Comparison of ENCODE assay signal across 12 mouse cellular contexts in genomic region chr16:33936885-33937284, GRCm38 (mm10). TPM values are rescaled to one million over a fixed set of nuclear protein-coding genes. Genes with fewer than 3 reads are reported as not detected.
DNase-seq lines count a peak whose midpoint lies in the region.
"Had no signal": no experiment of that assay in that cellular context is flagged by ENCODE, and none has a peak within 500 bp of the region (broad histone marks: within the 10 kb centered on the region; RNA-seq: fewer than 3 reads in every experiment).

No protein-coding gene starts in this region.

- H3K36me3 ChIP-seq in heart, embryonic 10.5 days = 0 out of 2 replicates have a peak, but pooled peaks cover 4% of the 10 kb centered on the region
- H3K36me3 ChIP-seq: G1E had no signal

- peaks cover 67% of the 10 kb centered on the region for H3K4me1 ChIP-seq in heart, embryonic 10.5 days
- peaks cover 61% of the 10 kb centered on the region for H3K4me1 ChIP-seq in brown adipose tissue, adult 24 weeks (ENCODE audit: control insufficient read depth, insufficient read depth, insufficient read length, low read length)

- no peaks in the 10 kb centered on the region for H3K27me3 ChIP-seq in heart, embryonic 10.5 days (ENCODE audit: insufficient read depth, poor library complexity, severe bottlenecking)
- H3K27me3 ChIP-seq: embryonic facial prominence, embryonic 12.5 days had no signal

- H3K9me3 ChIP-seq in heart, embryonic 10.5 days = no peaks in the 10 kb centered on the region
- H3K9me3 ChIP-seq: embryonic facial prominence, embryonic 12.5 days; G1E; megakaryocyte, embryonic 14.5 days had no signal

- no peak overlapping the region for H3K4me3 ChIP-seq in heart, embryonic 10.5 days
- no peak overlapping the region for H3K4me3 ChIP-seq in brown adipose tissue, adult 24 weeks (ENCODE audit: insufficient read depth, low read depth, low read length)
- H3K4me3 ChIP-seq: embryonic facial prominence, embryonic 12.5 days; layer of hippocampus, adult 2 months had no signal

- intact Hi-C loops in gastrocnemius, postnatal 14 days (cut with DNase I; ENCODE audit: low total_unique reads) = no loop called here

- DNase-seq in heart, embryonic 10.5 days (ENCODE audit: low spot score) = no peak
- DNase-seq in heart, adult 18-20 months = no peak
- DNase-seq in 416B (ENCODE audit: low read depth) = peak; percentile 67
- DNase-seq in heart, postnatal 4 days = peak; percentile 6
- DNase-seq in gastrocnemius, postnatal 14 days = no peak
- DNase-seq in embryo, embryonic 11 days = no peak
- DNase-seq: thymus, adult 2 months had no signal

- H3K27ac ChIP-seq in heart, embryonic 10.5 days = peak overlapping the region; percentile 85; the same call in 1 of the 2 replicates
- H3K27ac ChIP-seq in brown adipose tissue, adult 24 weeks (replicated peaks; ENCODE audit: low read depth, low read length) = 0 out of 2 replicates have a peak overlapping the region, but pooled peaks have one; percentile 36
- H3K27ac ChIP-seq: embryonic facial prominence, embryonic 12.5 days had no signal

- WGBS in heart, embryonic 10.5 days = 90% methylated on average over 4 of the region's 4 CpGs

RNA-seq across cellular contexts. Expression of gene Umps, which starts 30.0 kb away (rescaled TPM):
- polyA plus RNA-seq in heart, embryonic 10.5 days (2016; fragmentation: Nextera tagmentation; extraction: Ambion mirVana) = 52.2 and 76.3 TPM in 2 replicates
- total RNA-seq in heart, adult 18-20 months (2021) = 1 to 10 TPM; 8.6 to 9.6 TPM
- polyA plus RNA-seq in brown adipose tissue, adult 24 weeks (2012; ENCODE audit: insufficient read depth, insufficient read length, missing spikeins) = 8.4 and 13.2 TPM in 2 replicates
- 10 to 100 TPM; 17.0 to 18.1 TPM for total RNA-seq in heart, postnatal 4 days (2021)
- total RNA-seq in gastrocnemius, postnatal 14 days (2021) = 1 to 10 TPM; 5.3 to 7.0 TPM

Comparison
In these comparisons a context has a peak if more than half of its experiments do, and no peak if none do; other contexts are left out.
1. DNase-seq: peak in 416B (single experiment) and heart, postnatal 4 days (single experiment); none in heart, embryonic 10.5 days (single experiment), heart, adult 18-20 months (0 of 2), gastrocnemius, postnatal 14 days (single experiment) and embryo, embryonic 11 days (single experiment).